Mouse (Mus musculus) bone marrow macrophage, adult 2 months (primary cell): ENCODE measurements around the gene Dst. TPM values are rescaled to one million over a fixed set of nuclear protein-coding genes. Genes with fewer than 3 reads are reported as not detected.

Source experiments
- H3K27ac ChIP-seq: 2 replicates; pipeline ENCODE4 v1.5.1; 2012; ENCODE audit warnings: low read depth, low read length; ENCODE audit not compliant: insufficient read depth
- H3K4me1 ChIP-seq: 2 replicates; pipeline ENCODE4 v1.6.1; 2012; ENCODE audit warnings: low read length; ENCODE audit not compliant: control insufficient read depth, insufficient read depth
- H3K4me3 ChIP-seq: 2 replicates; pipeline ENCODE4 v1.5.1; 2012; ENCODE audit warnings: mild to moderate bottlenecking, low read length, moderate library complexity; ENCODE audit not compliant: insufficient read depth
- CTCF ChIP-seq: IDR thresholded peaks from 2 replicates; pipeline ENCODE4 v1.5.1; 2012; ENCODE audit warnings: low read depth, mild to moderate bottlenecking, low read length, moderate library complexity
- POLR2A ChIP-seq: IDR thresholded peaks from 2 replicates; pipeline ENCODE4 v1.6.1; 2012; ENCODE audit warnings: mild to moderate bottlenecking, low read depth, low read length, borderline replicate concordance
- polyA plus RNA-seq: library from polyadenylated mRNA; stranded (reverse); fragments of >200 nt; gene quantifications from 2 replicates; pipeline ENCODE4 v1.2.4, GENCODE M21; 2012; ENCODE audit not compliant: missing spikeins, insufficient read depth, insufficient read length

Gene Dst
- polyA plus RNA-seq, 1 experiment = 8.5 TPM

DNA sequence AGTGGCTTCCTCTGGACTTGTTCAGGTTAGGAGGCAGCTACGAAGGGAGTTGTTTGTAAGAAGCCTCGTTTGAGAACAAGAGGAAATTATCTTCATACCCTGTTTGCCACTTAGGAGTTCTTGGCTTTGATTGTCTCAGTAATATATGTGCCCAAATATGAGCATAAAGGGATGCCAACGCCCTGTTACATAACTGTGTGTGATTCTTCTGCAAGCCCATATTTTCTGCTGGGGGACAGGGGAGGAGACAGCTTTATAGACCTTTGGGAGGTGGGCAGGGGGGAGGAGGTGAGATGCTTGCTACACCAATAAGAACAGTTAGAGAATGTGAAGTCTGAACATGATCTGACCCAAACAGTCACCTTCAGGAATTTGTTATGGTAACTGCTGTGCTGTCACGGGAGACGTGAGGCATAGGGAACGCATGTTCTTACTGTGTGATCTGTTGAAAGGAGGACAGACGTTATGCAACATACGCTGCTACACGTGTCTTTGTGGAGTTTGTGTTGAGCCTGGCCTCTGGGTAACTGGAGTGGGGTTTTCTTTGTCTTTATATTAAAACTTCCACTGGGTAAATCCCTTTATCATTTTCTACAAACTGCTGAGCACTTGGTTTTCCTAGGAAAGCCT is 235.0 kb downstream of the Dst start:
- H3K4me1 ChIP-seq = peaks cover 12% of the 10 kb centered on the region
- H3K27ac ChIP-seq = no peak overlapping the region
- TF ChIP-seq CTCF (no peak), POLR2A (no peak)
- H3K4me3 ChIP-seq = no peak overlapping the region

DNA sequence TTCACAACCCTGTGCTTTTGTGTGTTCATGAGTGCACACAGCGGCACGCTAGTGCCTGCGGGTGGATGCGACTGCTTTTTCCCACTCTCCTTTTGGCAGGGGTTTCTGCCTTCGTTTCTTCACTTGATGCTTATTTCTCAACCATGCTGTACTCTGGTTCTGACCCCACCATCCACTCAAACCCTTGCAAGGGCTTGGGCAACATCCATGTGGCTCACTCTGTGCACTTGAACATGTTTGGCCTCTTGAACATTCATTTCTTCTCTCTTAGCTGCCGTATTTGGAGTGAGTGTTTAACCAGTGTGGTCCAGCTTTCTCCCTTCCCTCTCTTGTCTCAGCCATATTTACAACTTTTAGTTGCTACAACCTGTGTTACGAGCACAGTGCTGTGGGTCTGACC is 236.8 kb downstream of the Dst start:
- Histone ChIP-seq H3K4me3 (no peak overlapping the region), H3K4me1 (peaks cover 4% of the 10 kb centered on the region; the same call in 1 of the 2 replicates), H3K27ac (no peak overlapping the region)
- TF ChIP-seq POLR2A = no peak
- no peak for TF ChIP-seq CTCF

- no peak overlapping the region for H3K4me3 ChIP-seq
Observed at GRCm38 (mm10) chr1:34148039-34148438, 240.0 kb downstream of the Dst start.

DNA sequence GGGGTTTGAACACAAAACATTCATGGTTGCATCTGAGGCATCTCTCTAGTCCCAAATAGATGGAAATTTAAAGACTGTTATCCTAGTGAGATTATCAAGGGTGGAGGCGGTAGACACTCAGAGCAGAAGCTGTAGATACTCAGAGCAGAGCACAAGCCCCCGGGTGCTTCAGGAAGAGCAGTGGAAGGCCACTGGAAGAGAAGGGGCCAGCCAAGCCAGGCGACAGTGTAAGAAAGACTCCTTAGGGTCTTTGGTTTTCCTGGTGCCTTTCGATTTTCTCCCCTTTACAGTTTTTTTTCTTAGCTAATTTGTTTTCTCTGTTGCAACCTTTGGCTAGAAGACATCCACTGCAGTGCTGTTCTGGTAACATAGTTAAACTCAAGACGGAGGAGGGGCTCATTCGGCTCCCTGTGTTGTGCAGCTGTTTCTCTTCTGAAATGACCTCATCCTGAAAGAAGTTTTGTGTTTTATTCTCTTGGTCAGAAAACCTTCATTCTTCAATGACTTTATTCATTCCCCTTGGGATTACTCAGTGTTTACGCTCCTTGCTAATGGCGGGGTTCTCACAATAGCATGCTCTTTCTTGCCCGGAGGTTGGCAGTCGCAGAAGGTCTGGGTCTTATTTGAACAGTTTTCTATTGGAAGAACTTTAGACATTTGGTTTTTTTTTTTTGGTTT is 242.5 kb downstream of the Dst start:
- TF ChIP-seq POLR2A = no peak
- TF ChIP-seq CTCF = no peak
- Histone ChIP-seq H3K27ac (no peak overlapping the region), H3K4me1 (no peaks in the 10 kb centered on the region), H3K4me3 (no peak overlapping the region)

More at GRCm38 (mm10) chr1:34148039-34148438, 240.0 kb downstream of the Dst start:
- no peak overlapping the region for H3K27ac ChIP-seq
- TF ChIP-seq POLR2A (no peak), CTCF (no peak)
- H3K4me1 ChIP-seq = no peaks in the 10 kb centered on the region

- TF ChIP-seq POLR2A (no peak), CTCF (no peak)
- H3K4me3 ChIP-seq = no peak overlapping the region
- H3K27ac ChIP-seq = no peak overlapping the region
- no peaks in the 10 kb centered on the region for H3K4me1 ChIP-seq
Observed at GRCm38 (mm10) chr1:34152683-34153082, 244.7 kb downstream of the Dst start.

- H3K27ac ChIP-seq = no peak overlapping the region
- no peak overlapping the region for H3K4me3 ChIP-seq
- TF ChIP-seq CTCF (no peak), POLR2A (no peak)
- no peaks in the 10 kb centered on the region for H3K4me1 ChIP-seq
Observed at GRCm38 (mm10) chr1:34156058-34156457, 248.0 kb downstream of the Dst start.

GRCm38 (mm10) chr1:34157702-34158101 is 249.7 kb downstream of the Dst start:
- no peak for TF ChIP-seq POLR2A
- no peak for TF ChIP-seq CTCF
- no peaks in the 10 kb centered on the region for H3K4me1 ChIP-seq
- no peak overlapping the region for H3K4me3 ChIP-seq
- no peak overlapping the region for H3K27ac ChIP-seq

DNA sequence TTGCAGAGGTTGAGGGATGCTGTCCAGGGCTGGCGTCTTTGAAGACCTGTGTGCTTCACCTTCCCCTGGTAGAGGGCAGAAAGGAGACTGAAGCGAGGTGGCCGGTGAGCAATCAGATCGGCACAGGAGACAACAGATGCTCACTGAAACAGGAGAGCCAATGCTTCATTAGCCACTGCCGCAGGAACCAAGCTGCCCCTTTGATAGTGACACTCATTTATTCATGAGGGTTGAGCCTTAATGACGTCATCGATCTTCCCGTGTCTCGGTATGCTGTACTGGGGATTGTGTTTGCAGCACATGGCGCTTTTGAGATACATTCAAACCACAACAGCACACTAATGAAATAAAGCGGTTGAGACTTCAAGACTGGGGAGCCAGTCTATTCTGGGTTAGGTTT is 250.8 kb downstream of the Dst start:
- Histone ChIP-seq H3K27ac (no peak overlapping the region), H3K4me3 (no peak overlapping the region), H3K4me1 (no peaks in the 10 kb centered on the region)
- no peak for TF ChIP-seq CTCF
- TF ChIP-seq POLR2A = no peak

DNA sequence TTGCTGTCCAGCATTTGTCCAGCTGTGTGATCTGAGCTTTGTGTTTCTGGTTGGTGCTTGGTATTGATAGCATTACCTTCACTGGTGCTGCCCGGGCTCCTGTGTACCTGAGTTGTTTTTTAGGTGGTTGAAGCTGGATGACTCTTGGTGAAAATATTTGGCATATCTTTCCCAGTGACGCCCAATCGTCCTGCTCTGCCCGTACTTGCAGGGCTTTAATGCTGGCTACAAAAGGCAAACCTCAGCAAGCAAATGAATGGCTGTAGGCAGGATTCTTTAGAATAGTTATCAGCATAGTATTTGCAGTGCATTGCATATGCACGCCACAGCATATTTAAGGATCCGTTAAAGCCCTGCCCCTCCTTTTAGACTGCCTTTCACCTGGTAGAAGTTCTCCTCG is 251.9 kb downstream of the Dst start:
- no peak overlapping the region for H3K27ac ChIP-seq
- no peak for TF ChIP-seq CTCF
- TF ChIP-seq POLR2A = no peak

GRCm38 (mm10) chr1:34164616-34165295 is 256.7 kb downstream of the Dst start:
- no peaks in the 10 kb centered on the region for H3K4me1 ChIP-seq
- no peak overlapping the region for H3K27ac ChIP-seq
- H3K4me3 ChIP-seq = no peak overlapping the region
- TF ChIP-seq POLR2A (no peak), CTCF (peak; percentile 91)

More for the DNA sequence above, 251.9 kb downstream of the Dst start:
- H3K4me1 ChIP-seq = no peaks in the 10 kb centered on the region
- H3K4me3 ChIP-seq = no peak overlapping the region
